Mouse (Mus musculus) gastrocnemius, postnatal 10 days (tissue): ENCODE measurements around the gene Actr6. TPM values are rescaled to one million over a fixed set of nuclear protein-coding genes. Genes with fewer than 3 reads are reported as not detected.
"Not testable (repeated sequence)": the region's sequence is repeated elsewhere in the genome, so short reads cannot be mapped to it uniquely, and the experiment has no call there.

Source experiments
- DNase-seq: peaks from one replicate; pipeline ENCODE4 v3.0.0; 2021; ENCODE audit warnings: mixed read lengths
- total RNA-seq, 2 experiments: library from RNA; stranded (reverse); gene quantifications; 2 replicates each; pipeline ENCODE4 v1.2.3; 2021

Actr6 gene
- total RNA-seq, 2 experiments from 2014 or later, result 5.8 to 6.1 TPM

DNA sequence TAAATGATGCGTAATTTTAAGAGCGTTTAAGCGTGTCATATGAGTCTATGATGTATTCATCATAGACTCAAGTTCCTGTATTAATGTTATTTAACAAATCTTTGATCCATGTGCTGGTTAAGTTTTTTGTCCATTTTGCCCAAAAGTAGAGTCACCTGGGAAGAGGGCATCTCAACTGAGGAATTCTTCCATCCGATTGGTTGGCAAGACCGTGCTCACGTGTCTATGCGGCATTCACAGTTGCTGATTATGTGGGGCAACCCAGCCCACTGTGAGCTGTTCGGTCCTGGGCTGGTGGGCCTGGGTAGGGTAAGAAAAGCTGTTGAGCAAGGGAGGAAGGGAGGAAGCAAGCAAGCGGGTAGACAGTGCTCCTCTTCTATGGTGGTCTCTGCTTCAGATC lies 6.3 kb upstream of the Actr6 start:
- DNase-seq, result no peak

DNA sequence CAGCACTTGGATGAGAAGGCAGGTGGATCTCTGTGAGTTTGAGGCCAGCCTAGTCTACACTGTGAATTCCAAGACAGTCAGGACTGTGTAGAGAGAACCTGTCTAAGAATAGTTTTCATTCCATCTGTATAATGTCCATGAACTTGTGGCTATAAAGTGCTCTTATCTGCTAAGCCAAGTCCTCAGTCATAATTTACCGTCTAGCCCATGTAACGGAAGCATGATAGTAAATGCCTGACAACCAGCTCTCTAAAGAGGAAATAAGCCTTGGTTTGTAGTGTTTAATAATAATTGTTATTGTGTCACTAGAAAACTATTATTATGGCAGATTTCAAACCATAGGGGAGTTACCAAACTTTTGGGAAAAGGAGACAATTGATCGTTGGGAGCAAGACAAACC lies 5.8 kb upstream of the Actr6 start:
- no peak for DNase-seq

DNA sequence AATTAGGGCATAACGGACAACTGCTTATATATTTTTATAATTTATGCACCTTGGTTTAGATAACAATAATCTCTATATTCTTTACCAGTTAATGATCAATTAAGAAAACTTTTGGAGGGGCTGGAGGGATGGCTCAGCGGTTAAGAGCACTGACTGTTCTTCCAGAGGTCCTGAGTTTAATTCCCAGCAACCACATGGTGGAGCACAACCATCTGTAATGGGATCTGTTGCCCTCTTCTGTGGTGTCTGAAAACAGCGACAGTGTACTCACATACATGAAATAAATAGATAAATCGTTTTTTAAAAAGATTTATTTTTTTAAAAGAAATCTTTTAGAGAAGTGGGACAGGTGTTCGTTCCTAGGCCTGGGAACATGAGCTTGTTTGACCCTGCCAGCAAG lies 5.0 kb upstream of the Actr6 start:
- no peak for DNase-seq

DNA sequence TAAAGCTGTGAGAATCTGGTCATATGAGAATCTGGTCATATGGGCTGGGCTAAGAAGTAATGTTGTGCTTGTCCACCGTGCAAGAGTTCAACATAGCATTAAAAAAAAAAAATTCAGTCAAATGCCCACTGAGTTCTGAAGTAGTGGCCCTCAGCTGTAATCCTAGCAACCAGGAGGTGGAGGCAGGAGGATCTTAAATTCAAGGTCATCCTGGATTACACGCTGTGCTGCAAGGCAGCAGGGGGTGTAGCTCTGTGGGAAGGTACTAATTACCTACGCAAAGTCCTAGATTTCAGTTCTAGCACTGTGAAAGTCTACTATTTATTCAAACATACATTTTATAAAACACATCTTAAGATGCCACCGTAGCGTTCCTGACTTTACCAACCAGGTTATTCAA lies 754 bp downstream of the Actr6 start:
- DNase-seq, result no peak

GRCm38 (mm10) chr10:89730386-89730785 lies 1.7 kb downstream of the Actr6 start:
- DNase-seq, result no peak

DNA sequence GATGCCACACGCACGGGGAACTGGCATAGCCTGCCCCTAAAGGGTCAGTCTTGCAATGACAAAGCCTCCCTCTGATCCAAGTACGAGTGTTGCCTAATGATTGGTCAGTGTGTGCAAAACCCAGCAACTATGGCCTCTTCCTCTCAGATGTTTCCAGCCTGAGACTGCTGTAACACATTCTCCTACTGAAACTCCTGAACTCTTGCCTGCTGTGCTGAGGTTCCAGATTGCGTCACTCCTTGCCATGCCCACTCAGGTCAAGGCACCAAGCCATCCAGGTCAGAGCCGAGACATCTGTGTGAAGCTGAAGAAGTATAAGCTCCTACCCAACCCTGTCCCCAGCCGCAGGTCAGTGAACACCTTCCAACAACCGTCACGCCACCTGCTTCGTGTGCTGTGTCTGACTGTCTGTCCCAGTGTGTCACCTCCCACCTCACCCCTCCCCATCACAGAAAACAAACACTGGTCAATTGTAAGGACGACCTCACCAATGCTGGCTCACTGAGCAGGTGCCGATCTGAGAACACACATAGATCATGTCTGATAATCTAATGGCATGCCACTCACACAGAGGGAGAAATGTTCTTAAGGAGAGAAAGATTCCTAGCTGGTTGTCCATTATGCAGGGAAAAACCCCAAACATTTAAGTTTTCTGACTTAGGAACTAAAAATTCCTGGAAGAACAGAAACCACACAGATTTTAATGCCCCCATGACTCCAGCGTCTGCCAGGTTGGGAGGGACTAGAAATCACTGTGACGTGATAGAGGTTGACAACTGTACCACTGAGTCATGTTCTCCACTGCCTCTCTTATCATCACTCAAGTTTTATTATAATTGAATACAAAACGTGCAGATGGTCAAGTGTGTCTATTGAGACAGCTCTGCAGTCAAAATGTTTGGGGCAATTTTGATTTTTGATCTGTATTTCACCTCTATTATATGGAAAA lies 9.6 kb downstream of the Actr6 start:
- DNase-seq, result no peak

GRCm38 (mm10) chr10:89720796-89721195 lies 11.3 kb downstream of the Actr6 start:
- no peak for DNase-seq

- DNase-seq, result no peak
Observed at GRCm38 (mm10) chr10:89720252-89720651, 11.8 kb downstream of the Actr6 start.

GRCm38 (mm10) chr10:89714910-89715309 lies 17.2 kb downstream of the Actr6 start:
- DNase-seq, result no peak

DNA sequence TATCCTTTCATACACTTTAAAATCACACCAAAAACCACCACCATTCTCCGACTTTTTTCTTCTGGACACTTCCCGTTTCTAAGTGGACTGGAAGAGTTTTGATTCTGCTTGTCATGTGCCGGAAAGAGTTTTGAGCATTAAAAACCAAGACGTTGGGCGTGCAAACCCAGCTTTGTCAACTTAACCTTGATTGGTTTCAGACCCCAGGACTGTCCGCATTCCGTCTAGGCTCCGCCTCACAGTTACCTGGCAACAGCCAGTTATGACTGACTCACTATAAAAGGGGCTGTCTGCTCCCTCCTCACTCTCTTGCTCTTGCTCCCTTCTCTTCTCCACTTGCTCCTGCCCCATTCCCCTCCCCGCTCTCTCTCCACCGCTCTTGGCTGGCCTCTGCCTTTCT lies 23.4 kb downstream of the Actr6 start:
- no peak for DNase-seq

- DNase-seq, result no peak
Observed at GRCm38 (mm10) chr10:89707397-89707796, 24.7 kb downstream of the Actr6 start.

DNA sequence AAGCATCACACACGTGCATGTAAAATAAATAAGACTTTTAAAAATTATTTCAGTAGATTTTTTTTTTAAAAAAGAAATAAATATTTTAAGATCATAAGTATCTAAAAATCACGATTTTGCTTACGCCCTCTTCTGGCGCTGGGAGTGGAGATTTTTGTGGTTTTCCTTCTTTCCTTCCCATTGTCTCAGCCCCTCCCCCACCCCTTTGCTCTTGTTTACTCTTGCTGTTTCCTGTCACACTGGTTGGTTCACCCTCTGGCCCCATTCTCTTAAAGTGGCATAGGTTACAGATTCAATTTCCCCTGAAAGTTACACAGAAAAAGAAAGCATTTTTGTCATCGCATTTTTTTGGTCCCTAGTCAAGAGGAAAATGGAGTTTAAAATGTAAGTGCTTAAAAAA lies 29.1 kb downstream of the Actr6 start:
- no peak for DNase-seq

GRCm38 (mm10) chr10:89697956-89698355 lies 34.1 kb downstream of the Actr6 start:
- DNase-seq, result no peak

DNA sequence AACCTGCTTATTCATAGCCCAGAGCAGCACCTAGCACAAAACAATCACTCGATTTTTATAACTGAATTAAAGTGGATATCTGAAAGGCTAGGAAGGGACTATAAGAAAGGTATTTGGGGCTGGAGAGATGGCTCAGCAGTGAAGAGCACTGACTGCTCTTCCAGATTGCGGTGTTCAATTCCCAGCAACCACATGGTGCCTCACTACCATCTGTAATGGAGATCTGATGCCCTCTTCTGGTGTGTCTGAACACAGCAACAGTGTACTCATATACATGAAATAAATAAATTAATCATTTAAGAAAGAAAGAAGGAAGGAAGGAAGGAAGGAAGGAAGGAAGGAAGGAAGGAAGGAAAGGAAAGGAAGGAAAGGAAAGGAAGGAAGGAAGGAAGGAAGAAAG lies 35.8 kb downstream of the Actr6 start:
- not testable (repeated sequence) for DNase-seq

GRCm38 (mm10) chr10:89695194-89695911 lies 36.7 kb downstream of the Actr6 start:
- DNase-seq, result no peak

DNA sequence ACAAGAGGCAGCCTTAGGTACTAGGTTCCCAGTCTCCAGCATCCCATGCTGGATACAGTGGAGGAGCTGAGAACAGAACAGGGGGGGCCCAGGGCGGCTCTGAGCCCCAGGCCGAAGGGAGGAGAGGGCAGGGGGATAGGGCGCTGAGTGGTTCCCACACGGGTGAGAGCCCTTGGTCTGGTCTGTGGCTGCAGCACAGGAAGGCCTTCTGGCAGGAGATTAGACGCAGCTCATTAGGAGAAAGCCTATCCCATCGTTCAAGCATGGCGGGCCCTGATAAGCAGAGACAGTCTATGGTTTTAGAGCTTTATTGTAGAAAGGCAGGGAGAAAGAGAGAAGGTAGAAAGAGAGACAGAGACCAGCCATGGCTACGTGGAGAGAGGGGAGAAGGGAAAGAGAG lies 42.1 kb downstream of the Actr6 start:
- no peak for DNase-seq

DNA sequence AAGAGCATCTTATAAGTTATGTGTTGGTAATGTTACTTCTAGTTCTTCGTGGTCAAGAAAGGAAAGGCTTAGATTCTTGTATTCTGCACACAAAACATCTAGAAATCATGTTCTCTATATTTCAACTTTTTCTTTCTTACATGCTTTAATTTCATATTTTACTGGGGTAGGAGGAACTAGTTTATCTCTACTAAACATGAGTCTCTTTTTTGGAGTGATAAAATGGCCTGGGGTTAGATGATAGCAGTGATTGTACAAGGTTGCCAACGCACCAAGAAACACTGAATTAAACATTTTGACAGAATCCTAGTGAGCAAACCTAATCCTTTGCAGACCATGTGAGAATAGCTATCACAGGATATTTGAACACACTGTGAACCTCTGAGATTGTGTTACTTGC lies 44.6 kb downstream of the Actr6 start:
- DNase-seq, result no peak

- DNase-seq, result peak; percentile 95
Observed at GRCm38 (mm10) chr10:89686139-89686808, 45.8 kb downstream of the Actr6 start, which contains the start of gene Scyl2. Scyl2 (minus strand) TSS chr10:89686285.

DNA sequence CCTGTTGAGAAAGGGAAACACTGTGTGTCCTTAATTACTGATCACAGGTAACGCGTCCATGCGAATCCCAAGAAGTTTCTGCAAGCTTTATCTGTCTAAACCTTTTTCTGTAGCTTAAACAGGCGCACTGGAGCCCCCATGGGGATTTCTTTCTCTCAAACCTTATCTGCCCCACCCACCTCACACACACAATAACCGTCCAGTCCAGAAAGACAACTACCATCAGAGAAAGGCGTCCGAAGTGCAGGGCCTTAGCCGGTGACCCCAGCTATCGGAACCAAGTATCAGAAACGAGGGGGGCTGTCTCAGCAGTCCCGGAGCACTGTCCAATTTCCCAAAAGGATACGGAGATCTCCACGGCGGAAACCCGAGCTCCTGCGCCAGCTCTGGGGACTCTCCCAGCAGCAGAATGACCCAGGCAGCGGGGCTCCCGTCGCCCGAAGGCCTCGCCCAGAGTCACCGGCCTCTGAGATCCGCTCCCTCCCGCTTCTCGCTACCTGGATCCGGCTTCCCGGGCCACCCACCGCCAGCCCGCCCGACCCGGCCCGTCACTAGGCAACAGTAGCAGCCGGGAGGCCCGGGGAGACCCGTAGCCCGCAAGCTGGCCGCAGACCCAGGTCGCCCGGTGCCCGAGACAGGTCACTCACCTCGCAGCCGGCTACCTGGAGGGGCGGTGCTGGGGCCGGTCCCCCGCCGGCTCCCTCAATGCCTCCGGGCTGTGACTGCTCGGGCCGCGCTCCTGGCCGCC lies 46.5 kb downstream of the Actr6 start:
- DNase-seq, result peak; percentile 41

GRCm38 (mm10) chr10:89682961-89683360 lies 49.1 kb downstream of the Actr6 start:
- DNase-seq, result no peak

- no peak for DNase-seq
Observed at GRCm38 (mm10) chr10:89682157-89682556, 49.9 kb downstream of the Actr6 start.

- no peak for DNase-seq
Observed at GRCm38 (mm10) chr10:89681706-89682105, 50.4 kb downstream of the Actr6 start.
